Mouse (Mus musculus): ENCODE measurements around the gene Cd46.

DNA sequence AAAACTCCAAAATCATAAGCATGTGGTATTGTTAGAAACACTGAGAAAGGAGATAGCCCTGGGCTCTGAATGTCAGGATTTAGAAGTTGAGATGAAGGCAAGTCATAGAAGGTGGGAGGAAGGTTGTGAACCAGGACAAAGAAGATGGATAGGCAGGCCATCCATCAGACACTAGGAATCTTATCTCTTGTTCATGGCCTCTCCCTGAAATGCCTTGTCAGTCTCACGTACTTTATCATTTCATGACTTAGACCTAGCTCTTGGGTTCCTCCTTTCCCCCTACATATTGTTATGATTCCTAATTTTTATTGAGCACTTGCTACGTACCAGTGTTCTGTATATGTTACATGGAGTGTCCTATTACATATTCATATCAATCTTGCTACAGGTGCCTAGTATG lies 100.4 kb downstream of the Cd46 start:
- TF ChIP-seq HCFC1 (IDR thresholded peaks at IDR 0.05; ENCODE audit: borderline replicate concordance, insufficient read depth, low read length) (no peak), CHD2 (IDR thresholded peaks at IDR 0.05; ENCODE audit: low read depth, low read length) (no peak), ZNF384 (IDR thresholded peaks at IDR 0.05; ENCODE audit: low read depth, low read length) (no peak)

All from ES-E14 (cell line).